Mouse (Mus musculus) intestine, embryonic 14.5 days (tissue): Measurements from ENCODE around the gene Trim45. TPM values are rescaled to one million over a fixed set of nuclear protein-coding genes. Genes with fewer than 3 reads are reported as not detected.

Experiments used
- ATAC-seq: fragments of 200-750 bp; cut with Nextera tagmentation; replicated peaks from 2 replicates; pipeline ENCODE4 v1.8.0; 2017; ENCODE audit warnings: low read depth, moderate number of reproducible peaks, moderate TSS enrichment, moderate library complexity; ENCODE audit not compliant: low FRiP score, low TSS enrichment
- DNase-seq: peaks from one replicate; pipeline ENCODE4 v3.0.0-alpha.2; 2018; ENCODE audit warnings: low spot score
- H3K27ac ChIP-seq: fragments of 300-500 bp; sonication (generic); 2 replicates; pipeline ENCODE4 v1.5.1; 2014; ENCODE audit warnings: low read depth, mild to moderate bottlenecking, control low read depth
- H3K27me3 ChIP-seq: fragments of 300-500 bp; sonication (generic); replicated peaks from 2 replicates; pipeline ENCODE4 v1.6.1; 2014; ENCODE audit warnings: low read length, control low read depth; ENCODE audit not compliant: control insufficient read depth, insufficient read depth
- H3K36me3 ChIP-seq: fragments of 300-500 bp; sonication (generic); 2 replicates; pipeline ENCODE4 v1.6.1; 2014; ENCODE audit warnings: low read length, control low read depth; ENCODE audit not compliant: control insufficient read depth, insufficient read depth
- H3K4me1 ChIP-seq: fragments of 300-500 bp; sonication (generic); replicated peaks from 2 replicates; pipeline ENCODE4 v1.6.1; 2014; ENCODE audit warnings: low read length, control low read depth, mixed read lengths; ENCODE audit not compliant: control insufficient read depth, insufficient read depth
- H3K4me2 ChIP-seq: fragments of 300-500 bp; sonication (generic); 2 replicates; pipeline ENCODE4 v1.6.1; 2014; ENCODE audit warnings: low read length
- H3K4me3 ChIP-seq: fragments of 300-500 bp; sonication (generic); 2 replicates; pipeline ENCODE4 v1.5.1; 2014; ENCODE audit warnings: low read depth, low read length, control low read depth, mixed read lengths
- H3K9ac ChIP-seq: fragments of 300-500 bp; sonication (generic); 2 replicates; pipeline ENCODE4 v1.6.1; 2014; ENCODE audit warnings: mild to moderate bottlenecking, low read length
- H3K9me3 ChIP-seq: fragments of 300-500 bp; sonication (generic); 2 replicates; pipeline ENCODE4 v1.6.1; 2016; ENCODE audit warnings: low read length, control low read depth; ENCODE audit not compliant: control insufficient read depth
- WGBS: fragments of 180-500 bp; shearing (Covaris S2); extraction: QIAGEN DNeasy Blood & Tissue Kit; methylation state at CpG from one replicate; pipeline ENCODE4 v1.1.7; 2014; 5-methylcytosine and 5-hydroxymethylcytosine counted together
- polyA plus RNA-seq: library from polyadenylated mRNA; unstranded; fragments of >200 nt; fragmentation: Nextera tagmentation; extraction: Ambion mirVana; gene quantifications from 2 replicates; pipeline ENCODE4 v1.2.1, GENCODE M21; 2014

Gene Trim45
- polyA plus RNA-seq, 1 experiment from 2014 or later = 4.5 TPM

- Histone ChIP-seq H3K4me2 (no peak overlapping the region), H3K27me3 (no peaks in the 10 kb centered on the region), H3K9ac (no peak overlapping the region), H3K4me3 (no peak overlapping the region), H3K36me3 (peaks cover 84% of the 10 kb centered on the region), H3K4me1 (no peaks in the 10 kb centered on the region), H3K27ac (no peak overlapping the region), H3K9me3 (no peaks in the 10 kb centered on the region)
- ATAC-seq (no peak), DNase-seq (no peak)
- 85% methylated on average over 4 of the region's 4 CpGs for WGBS
Observed at GRCm38 (mm10) chr3:100940496-100941037, 18.6 kb downstream of the Trim45 start.

- Histone ChIP-seq H3K9ac (no peak overlapping the region), H3K4me2 (no peak overlapping the region), H3K9me3 (no peaks in the 10 kb centered on the region), H3K27me3 (no peaks in the 10 kb centered on the region), H3K27ac (no peak overlapping the region), H3K36me3 (peaks cover 88% of the 10 kb centered on the region), H3K4me3 (no peak overlapping the region), H3K4me1 (no peaks in the 10 kb centered on the region)
- DNase-seq (no peak), ATAC-seq (no peak)
- whole genome bisulfite sequencing = 91% methylated on average over 8 of the region's 8 CpGs
Observed at GRCm38 (mm10) chr3:100947286-100947685, 25.3 kb downstream of the Trim45 start.

DNA sequence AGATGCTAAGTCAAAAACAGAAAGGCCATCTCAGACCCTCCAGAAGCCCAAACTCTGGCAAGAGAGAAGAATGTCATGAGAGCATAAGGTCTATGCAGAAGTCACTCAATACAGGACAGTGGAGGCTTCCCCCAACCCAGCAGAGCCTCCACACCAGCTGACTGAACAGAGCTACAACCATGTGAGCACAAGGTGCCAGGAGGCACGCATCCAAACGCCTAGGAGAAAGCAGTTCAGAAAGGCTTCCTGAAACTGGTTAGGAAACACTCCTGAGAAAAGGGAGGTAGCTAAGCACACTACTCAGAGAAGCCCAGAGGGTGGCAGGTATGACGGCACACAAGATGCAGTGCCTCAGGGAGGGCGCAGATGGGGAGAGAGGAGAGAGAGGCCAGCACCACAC is 29.5 kb downstream of the Trim45 start:
- H3K4me1 ChIP-seq = no peaks in the 10 kb centered on the region
- H3K9ac ChIP-seq = no peak overlapping the region
- 92% methylated on average over 4 of the region's 4 CpGs for WGBS
- no peak overlapping the region for H3K4me3 ChIP-seq
- no peak for DNase-seq
- H3K27me3 ChIP-seq = no peaks in the 10 kb centered on the region
- H3K9me3 ChIP-seq = no peaks in the 10 kb centered on the region
- peaks cover 88% of the 10 kb centered on the region for H3K36me3 ChIP-seq
- no peak overlapping the region for H3K27ac ChIP-seq
- no peak for ATAC-seq
- H3K4me2 ChIP-seq = no peak overlapping the region

- Histone ChIP-seq H3K36me3 (peaks cover 84% of the 10 kb centered on the region), H3K4me3 (no peak overlapping the region), H3K9me3 (no peaks in the 10 kb centered on the region), H3K4me2 (no peak overlapping the region), H3K27me3 (no peaks in the 10 kb centered on the region), H3K4me1 (no peaks in the 10 kb centered on the region), H3K9ac (no peak overlapping the region), H3K27ac (no peak overlapping the region)
- DNase-seq = no peak
- ATAC-seq = no peak
Observed at GRCm38 (mm10) chr3:100954616-100955015, 32.6 kb downstream of the Trim45 start.

DNA sequence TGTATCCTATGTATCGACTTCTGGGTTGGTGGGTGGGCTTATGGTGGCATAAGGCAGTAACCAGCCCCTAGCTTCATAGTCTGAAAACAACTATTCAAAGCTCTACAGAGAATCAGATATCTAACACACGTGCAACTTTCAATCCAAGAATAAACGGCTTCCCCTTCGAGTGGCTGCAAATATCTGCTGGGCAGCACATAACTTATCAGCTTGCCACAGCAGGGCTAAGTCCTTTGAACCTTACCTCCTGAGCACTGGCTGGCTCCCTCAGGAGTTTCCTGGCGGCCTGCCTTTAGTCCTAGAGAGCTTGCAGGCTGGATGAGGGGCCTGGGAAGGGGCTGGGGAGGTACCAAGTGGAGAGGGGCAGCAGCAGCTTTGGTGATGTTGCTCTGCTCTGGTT is 39.0 kb downstream of the Trim45 start:
- Histone ChIP-seq H3K36me3 (peaks cover 72% of the 10 kb centered on the region), H3K27me3 (no peaks in the 10 kb centered on the region), H3K9me3 (no peaks in the 10 kb centered on the region), H3K4me1 (no peaks in the 10 kb centered on the region), H3K4me3 (no peak overlapping the region), H3K4me2 (no peak overlapping the region), H3K9ac (no peak overlapping the region), H3K27ac (no peak overlapping the region)
- ATAC-seq (no peak), DNase-seq (no peak)
- WGBS = 72% methylated on average over 5 of the region's 5 CpGs

- Histone ChIP-seq H3K9me3 (no peaks in the 10 kb centered on the region), H3K9ac (no peak overlapping the region), H3K4me1 (no peaks in the 10 kb centered on the region), H3K4me3 (no peak overlapping the region), H3K27ac (no peak overlapping the region), H3K27me3 (no peaks in the 10 kb centered on the region), H3K36me3 (peaks cover 73% of the 10 kb centered on the region), H3K4me2 (no peak overlapping the region)
- WGBS = 78% methylated on average over 7 of the region's 7 CpGs
- no peak for ATAC-seq
- DNase-seq = no peak
Observed at GRCm38 (mm10) chr3:100961501-100961900, 39.5 kb downstream of the Trim45 start.

DNA sequence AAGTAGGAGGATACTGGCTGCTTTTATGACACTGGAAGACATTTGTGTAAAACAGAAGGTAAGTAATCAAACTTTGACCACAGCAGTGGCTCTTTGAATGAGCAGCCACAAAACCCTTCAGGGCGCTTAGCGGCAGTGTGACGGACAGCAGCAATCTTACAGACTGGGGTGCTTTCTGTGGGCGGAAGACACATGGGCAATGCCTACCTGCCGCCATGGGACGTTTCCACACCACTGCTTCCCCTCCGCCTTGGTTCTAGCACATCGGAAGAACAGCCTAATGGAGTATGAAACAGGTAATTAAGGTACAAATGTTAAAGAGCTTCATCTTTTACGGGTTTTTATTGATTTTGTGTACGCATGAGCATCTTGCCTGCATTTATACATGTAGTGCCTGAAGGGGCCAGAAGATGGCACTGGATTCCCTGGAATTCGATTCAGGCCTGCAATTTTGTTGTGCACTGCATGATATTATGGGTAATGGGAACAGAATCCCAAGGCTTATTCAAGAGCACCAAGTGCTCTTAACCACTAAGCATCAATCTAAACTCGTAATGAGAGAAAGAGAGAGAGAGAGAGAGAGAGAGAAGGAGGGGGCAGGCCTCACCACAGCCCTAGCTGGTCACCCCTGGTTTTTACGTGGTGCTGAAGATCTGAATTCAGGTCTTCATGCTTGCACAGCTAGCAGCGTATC is 42.0 kb downstream of the Trim45 start:
- Histone ChIP-seq H3K27me3 (no peaks in the 10 kb centered on the region), H3K9me3 (no peaks in the 10 kb centered on the region), H3K4me2 (no peak overlapping the region), H3K9ac (no peak overlapping the region), H3K4me3 (no peak overlapping the region), H3K27ac (no peak overlapping the region), H3K36me3 (peaks cover 57% of the 10 kb centered on the region), H3K4me1 (peaks cover 5% of the 10 kb centered on the region; the same call in 1 of the 2 replicates)
- DNase-seq (peak; percentile 67), ATAC-seq (no peak)
- WGBS = 84% methylated on average over 14 of the region's 14 CpGs

DNA sequence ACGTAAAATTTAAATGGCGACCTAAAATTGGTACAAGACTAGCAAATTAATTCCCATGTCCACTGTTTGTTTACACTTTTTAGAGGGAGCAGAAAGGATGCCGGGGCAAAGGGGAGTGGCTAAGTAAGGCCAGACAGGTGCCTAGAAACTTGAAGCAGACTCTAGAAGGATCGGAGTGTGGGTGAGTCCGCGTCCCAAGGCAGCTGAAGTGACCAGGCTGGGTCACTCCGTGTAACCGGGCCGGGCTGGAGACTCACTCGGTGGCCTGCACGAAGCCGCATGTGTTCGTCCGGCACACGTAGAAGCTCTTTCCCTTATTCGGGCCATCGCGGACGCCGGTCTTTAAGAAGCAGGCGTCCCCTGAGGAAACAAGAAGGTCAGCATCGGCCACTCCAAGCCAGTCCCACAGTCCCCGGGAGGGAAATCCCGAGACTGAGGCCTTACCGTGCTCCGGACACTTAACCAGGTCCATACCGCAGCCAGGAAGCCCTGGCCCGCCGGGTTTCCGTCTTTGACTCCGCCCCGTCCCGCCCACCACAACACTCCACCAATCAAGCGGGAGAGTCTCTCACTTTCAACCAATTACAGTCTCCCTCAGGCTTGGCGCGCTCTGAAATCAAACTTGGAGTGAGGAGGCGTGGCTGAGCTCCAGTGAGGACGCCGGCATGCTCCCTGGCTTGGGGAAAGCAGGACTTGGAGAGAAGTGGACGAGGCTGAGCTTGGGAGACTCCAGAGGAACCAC is 47.3 kb downstream of the Trim45 start, which contains the start of gene Ttf2:
TSS of gene Ttf2 (minus strand) at position 488 of the 742 bp plus-strand sequence.
- Histone ChIP-seq H3K4me3 (peak within 1 kb of the TSS; percentile 79), H3K27ac (no peak within 1 kb of the TSS), H3K36me3 (0 out of 2 replicates have a peak, but pooled peaks cover 12% of the 10 kb centered on the region), H3K4me1 (peaks cover 10% of the 10 kb centered on the region; the same call in 1 of the 2 replicates), H3K27me3 (no peaks in the 10 kb centered on the region), H3K9ac (peak within 1 kb of the TSS; percentile 64), H3K9me3 (no peaks in the 10 kb centered on the region), H3K4me2 (peak within 1 kb of the TSS; percentile 85)
- ATAC-seq = peak; percentile 98
- peak; percentile 97 for DNase-seq
- WGBS = under 1% methylated on average over 40 of the region's 40 CpGs
